Mouse (Mus musculus) v-Abl transformed pro-B cells (cell line): ENCODE measurements at regions not wholly inside any gene's neighbourhood (a gene's known extent, or its start where the extent isn't known, plus 50 kb on each side); places are given as distances from the start of the nearest gene placed in this dataset.

Experiments used
- in situ Hi-C, 2 experiments: fragments of 400-800 bp; cut with MboI; formaldehyde crosslinking; loops; one replicate each; pipeline ENCODE4 v1.15.1; 2025; ENCODE audit not compliant: unreplicated experiment in 2 of 2

GRCm38 (mm10) chr9:115857301-115857700 is 52.0 kb upstream of the Gadl1 start:
- in situ Hi-C loops: no loop called here

GRCm38 (mm10) chr9:115858848-115859247 is 50.4 kb upstream of the Gadl1 start:
- in situ Hi-C loops: no loop called here
